Mouse (Mus musculus) C2C12 (cell line): ENCODE measurements around the gene Vmn1r205. TPM values are rescaled to one million over a fixed set of nuclear protein-coding genes. Genes with fewer than 3 reads are reported as not detected.
"Not testable (repeated sequence)": the region's sequence is repeated elsewhere in the genome, so short reads cannot be mapped to it uniquely, and the experiment has no call there.

ENCODE experiments used
- H3K27me3 ChIP-seq: one replicate; pipeline ENCODE4 v1.6.1; 2011; ENCODE audit not compliant: control insufficient read depth, insufficient read depth, insufficient read length
- H3K36me3 ChIP-seq: one replicate; pipeline ENCODE4 v1.6.1; 2011; ENCODE audit not compliant: control insufficient read depth, insufficient read depth
- H3K4me3 ChIP-seq: one replicate; pipeline ENCODE4 v1.5.1; 2011; ENCODE audit warnings: mild to moderate bottlenecking, control low read depth; ENCODE audit not compliant: poor library complexity, insufficient read depth, severe bottlenecking
- H3K79me2 ChIP-seq: one replicate; pipeline ENCODE4 v1.6.1; 2011; ENCODE audit not compliant: control insufficient read depth, insufficient read depth
- H3K79me3 ChIP-seq: one replicate; pipeline ENCODE4 v1.6.1; 2011; ENCODE audit warnings: low read depth, control low read depth
- H3ac ChIP-seq: one replicate; pipeline ENCODE3; 2011; ENCODE audit warnings: low read depth; ENCODE audit not compliant: control insufficient read depth, insufficient read length
- CEBPB ChIP-seq: IDR thresholded peaks from one replicate; pipeline ENCODE4 v1.6.1; 2011; ENCODE audit warnings: low read depth, mild to moderate bottlenecking, control low read depth, moderate library complexity
- CTCF ChIP-seq: IDR thresholded peaks from one replicate; pipeline ENCODE4 v1.5.1; 2011; ENCODE audit not compliant: control insufficient read depth, insufficient read depth, insufficient read length
- FOSL1 ChIP-seq: IDR thresholded peaks from one replicate; pipeline ENCODE4 v1.8.0; 2011; ENCODE audit warnings: mild to moderate bottlenecking, low read length; ENCODE audit not compliant: poor library complexity, insufficient read depth, severe bottlenecking
- MAX ChIP-seq: IDR thresholded peaks from one replicate; pipeline ENCODE4 v1.6.1; 2011; ENCODE audit warnings: mild to moderate bottlenecking, control low read depth
- MYOD1 ChIP-seq: IDR thresholded peaks from one replicate; pipeline ENCODE4 v1.6.1; 2011; ENCODE audit warnings: low read depth; ENCODE audit not compliant: control insufficient read depth, insufficient read length
- MYOG ChIP-seq: IDR thresholded peaks from one replicate; pipeline ENCODE4 v1.6.1; 2011; ENCODE audit not compliant: control insufficient read depth, insufficient read length; ENCODE audit errors: extremely low read depth
- USF1 ChIP-seq: IDR thresholded peaks from one replicate; pipeline ENCODE4 v1.6.1; 2011; ENCODE audit warnings: low read depth, mild to moderate bottlenecking, control low read depth, moderate library complexity
- long read RNA-seq, 2 experiments: library from polyadenylated mRNA; unstranded; transcript quantifications; one replicate each; pipeline ENCODE4 v2.0.0; 2019 to 2020
- polyA plus RNA-seq: library from polyadenylated mRNA; unstranded; fragments of >200 nt; fragmentation: generic; extraction: Trizol; gene quantifications from one replicate; pipeline ENCODE4 v1.2.1, GENCODE M21; 2012; ENCODE audit warnings: missing spikeins

The Vmn1r205 gene
- polyA plus RNA-seq, result not detected
- long read RNA-seq, experiment 1, result 0 reads
- long read RNA-seq, experiment 2, result 0 reads

DNA sequence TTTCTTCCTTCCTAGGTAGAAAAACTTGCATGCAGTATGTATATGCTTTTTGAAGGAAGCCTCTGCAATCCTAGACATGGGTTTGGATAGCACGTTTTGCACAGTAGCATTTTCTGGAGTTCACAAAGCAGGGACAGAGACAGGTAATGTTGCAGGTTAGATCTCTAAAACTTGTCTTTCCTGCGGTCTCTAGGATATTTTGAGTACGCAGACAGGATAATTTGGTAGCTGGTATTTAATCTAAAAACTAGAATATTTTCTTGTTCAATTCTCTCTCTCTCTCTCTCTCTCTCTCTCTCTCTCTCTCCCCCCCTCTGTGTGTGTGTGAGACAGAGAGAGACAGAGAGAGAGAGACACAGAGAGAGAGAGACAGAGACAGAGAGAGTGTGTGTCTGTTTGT is at the start of gene Vmn1r205:
Gene Vmn1r205 (minus strand): TSS at position 101 of the 400 bp plus-strand sequence.
- no peak for TF ChIP-seq CEBPB
- TF ChIP-seq FOSL1, result no peak
- no peak for TF ChIP-seq MYOG
- no peak for TF ChIP-seq CTCF
- TF ChIP-seq USF1, result no peak
- no peak for TF ChIP-seq MAX
- TF ChIP-seq MYOD1, result no peak
- Histone ChIP-seq H3K36me3 (no peaks in the 10 kb centered on the region), H3ac (no peak within 1 kb of the TSS), H3K79me3 (no peaks in the 10 kb centered on the region), H3K79me2 (no peaks in the 10 kb centered on the region), H3K27me3 (no peaks in the 10 kb centered on the region), H3K4me3 (no peak within 1 kb of the TSS)

DNA sequence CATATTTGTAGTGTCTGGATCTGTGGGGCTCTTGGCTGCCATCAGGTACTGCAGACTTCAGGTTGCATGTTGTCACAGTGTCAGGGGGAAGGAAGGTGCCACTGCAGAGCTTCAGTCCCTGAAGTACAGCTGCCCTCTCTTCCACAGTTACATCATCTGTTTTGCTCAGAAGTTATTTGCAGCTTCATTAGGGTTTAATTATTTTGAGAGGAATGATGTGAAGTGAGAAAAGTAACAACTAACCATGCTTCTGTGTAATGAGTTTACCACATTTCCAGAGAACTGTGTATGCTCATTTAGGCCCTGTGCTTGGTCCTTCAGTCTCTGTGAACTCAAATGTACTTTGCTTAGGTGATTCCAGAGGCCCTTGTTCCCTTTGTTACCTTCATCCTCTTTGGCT is 31.4 kb upstream of the Vmn1r205 start, which contains the start of gene Vmn1r206:
Gene Vmn1r206 (minus strand): TSS at position 101 of the 400 bp plus-strand sequence.
- H3K4me3 ChIP-seq, H3ac ChIP-seq, H3K27me3 ChIP-seq, H3K79me3 ChIP-seq, H3K79me2 ChIP-seq, H3K36me3 ChIP-seq: not testable (repeated sequence)

- not testable (repeated sequence) for H3K79me3 ChIP-seq, H3K27me3 ChIP-seq, H3K79me2 ChIP-seq, H3K36me3 ChIP-seq, H3ac ChIP-seq, H3K4me3 ChIP-seq
Observed at GRCm38 (mm10) chr13:22583336-22583735, 9.5 kb downstream of the Vmn1r205 start.

GRCm38 (mm10) chr13:22574911-22575310 is 17.9 kb downstream of the Vmn1r205 start:
- H3ac ChIP-seq, H3K4me3 ChIP-seq, H3K79me3 ChIP-seq, H3K36me3 ChIP-seq, H3K27me3 ChIP-seq, H3K79me2 ChIP-seq: not testable (repeated sequence)

- H3K27me3 ChIP-seq, H3K79me3 ChIP-seq, H3K36me3 ChIP-seq, H3K4me3 ChIP-seq, H3ac ChIP-seq, H3K79me2 ChIP-seq: not testable (repeated sequence)
Observed at GRCm38 (mm10) chr13:22552898-22553297, 39.9 kb downstream of the Vmn1r205 start, which contains the start of gene Vmn1r204. TSS of gene Vmn1r204 (plus strand) at chr13:22553198.

Other genes with a start within 250 kb of the Vmn1r205 start
- not detected for gene Vmn1r198, start 242.6 kb downstream of the Vmn1r205 start, polyA plus RNA-seq
- gene Vmn1r199, start 213.2 kb downstream of the Vmn1r205 start, polyA plus RNA-seq, result not detected
- gene Vmn1r200, start 202.6 kb downstream of the Vmn1r205 start, polyA plus RNA-seq, result not detected
- not detected for gene Vmn1r201, start 121.1 kb downstream of the Vmn1r205 start, polyA plus RNA-seq
- not detected for gene Vmn1r202, start 87.6 kb downstream of the Vmn1r205 start, polyA plus RNA-seq
- not detected for gene Vmn1r203, start 74.9 kb downstream of the Vmn1r205 start, polyA plus RNA-seq
- not detected for gene Vmn1r204, start 39.8 kb downstream of the Vmn1r205 start, polyA plus RNA-seq
- not detected for gene Vmn1r206, start 31.3 kb upstream of the Vmn1r205 start, polyA plus RNA-seq
- gene Vmn1r207-ps, start 136.6 kb upstream of the Vmn1r205 start, polyA plus RNA-seq, result not detected
- gene Vmn1r208, start 184.4 kb upstream of the Vmn1r205 start, polyA plus RNA-seq, result not detected
- gene Vmn1r209, start 216.7 kb upstream of the Vmn1r205 start, polyA plus RNA-seq, result not detected
- gene Vmn1r210, start 238.3 kb upstream of the Vmn1r205 start, polyA plus RNA-seq, result not detected